Mouse (Mus musculus) CD4-positive naive resting alpha-beta T cell, adult 76 days (primary cell): ENCODE measurements around the gene AW146154. TPM values are rescaled to one million over a fixed set of nuclear protein-coding genes. Genes with fewer than 3 reads are reported as not detected.

ENCODE experiments used
- total RNA-seq: library from RNA; stranded (reverse); gene quantifications from one replicate; pipeline ENCODE4 v1.2.4, GENCODE M21; 2023

The AW146154 gene
- total RNA-seq = 4.7 TPM

GRCm38 (mm10) chr7:41499389-41500049 lies at the start of gene AW146154, which contains the start of gene Gm20449:
AW146154 (minus strand) TSS chr7:41499890.
Gm20449 (minus strand) TSS chr7:41499417.

GRCm38 (mm10) chr7:41448596-41448995 lies 51.1 kb downstream of the AW146154 start, which contains the start of gene Vmn2r57:
Vmn2r57 (minus strand) TSS chr7:41448696.

Other genes with a start within 250 kb of the AW146154 start
- gene AI987944, start 106.5 kb downstream of the AW146154 start, total RNA-seq = 14.5 TPM
- not detected for gene Vmn2r57, start 51.2 kb downstream of the AW146154 start, total RNA-seq
- gene Gm20449, start 473 bp downstream of the AW146154 start, total RNA-seq = 1.2 TPM
- gene Gm6871, start 73.8 kb upstream of the AW146154 start, total RNA-seq = not detected
- gene 2610021A01Rik, start 99.3 kb upstream of the AW146154 start, total RNA-seq = 31.6 TPM
- 19.1 TPM for gene Zfp788, start 133.3 kb upstream of the AW146154 start, total RNA-seq